Mouse (Mus musculus): Measurements from ENCODE around the gene Grik4. TPM values are rescaled to one million over a fixed set of nuclear protein-coding genes. Genes with fewer than 3 reads are reported as not detected.
A peak's percentile ranks its signal among the peaks of the same experiment; 100 is the strongest.

The Grik4 gene
- total and polyA plus RNA-seq, 2 experiments from 2014 or later, result 9.5 to 17.2 TPM

DNA sequence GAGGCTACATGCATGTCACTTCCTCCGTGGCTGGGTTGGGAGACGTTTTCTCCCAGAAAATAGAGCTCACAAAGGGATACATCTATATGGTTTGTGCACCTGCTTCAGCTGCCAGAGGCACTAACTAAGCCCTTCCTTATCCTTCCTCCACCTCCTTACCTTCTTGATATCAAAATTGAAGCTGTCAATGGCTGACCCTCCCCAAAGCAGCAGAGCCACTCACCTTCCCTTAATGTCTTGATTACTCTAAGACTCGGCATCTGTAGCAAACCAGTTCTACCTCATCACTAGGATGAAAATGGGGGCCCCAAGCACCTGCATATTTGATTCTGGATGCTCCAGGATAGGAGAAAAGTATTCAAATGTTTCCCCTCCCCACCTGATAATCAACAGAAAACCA is 135.1 kb downstream of the Grik4 start:
- Histone ChIP-seq H3K4me2 (ENCODE audit: low read depth, low read length, poor library complexity, severe bottlenecking) (no peak overlapping the region), H3K4me1 (ENCODE audit: insufficient read depth, low read length) (no peaks in the 10 kb centered on the region), H3K4me3 (ENCODE audit: low read depth, low read length) (no peak overlapping the region), H3K27me3 (ENCODE audit: insufficient read depth, low read length) (no peaks in the 10 kb centered on the region), H3K27ac (ENCODE audit: low read depth, low read length) (no peak overlapping the region), H3K9ac (replicated peaks; ENCODE audit: low read length, poor library complexity, severe bottlenecking) (no peak overlapping the region), H3K36me3 (ENCODE audit: insufficient read depth, low read length) (no peaks in the 10 kb centered on the region), H3K9me3 (ENCODE audit: low read length) (no peaks in the 10 kb centered on the region)
- TF ChIP-seq CTCF (IDR thresholded peaks at IDR 0.05), result no peak
- ATAC-seq (ENCODE audit: low FRiP score) (no peak), DNase-seq (ENCODE audit: low spot score) (no peak)
- 87% methylated on average over 3 of the region's 3 CpGs for whole genome bisulfite sequencing

DNA sequence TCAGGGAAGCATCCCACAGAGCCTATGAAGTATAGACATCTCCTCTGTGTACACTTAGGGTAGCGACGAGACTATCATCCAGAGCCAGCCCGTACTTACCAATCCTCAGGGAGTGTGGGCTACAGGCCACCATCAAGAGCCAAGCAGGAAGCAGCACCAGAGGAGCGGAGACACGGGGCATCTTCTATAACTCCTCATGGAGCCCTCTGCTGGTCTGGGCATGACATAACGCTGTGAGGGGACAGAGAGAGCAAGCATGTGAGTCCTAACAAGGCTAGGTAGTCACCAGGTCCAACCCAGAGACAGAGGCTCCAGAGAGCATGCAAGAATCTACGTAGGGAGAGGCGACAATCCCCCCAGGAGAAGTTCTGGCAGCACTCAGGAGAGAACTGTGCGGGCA is 135.9 kb downstream of the Grik4 start:
- Histone ChIP-seq H3K27ac (ENCODE audit: low read depth, low read length) (no peak overlapping the region), H3K9ac (replicated peaks; ENCODE audit: low read length, poor library complexity, severe bottlenecking) (no peak overlapping the region), H3K27me3 (ENCODE audit: insufficient read depth, low read length) (no peaks in the 10 kb centered on the region), H3K4me2 (ENCODE audit: low read depth, low read length, poor library complexity, severe bottlenecking) (no peak overlapping the region), H3K36me3 (ENCODE audit: insufficient read depth, low read length) (no peaks in the 10 kb centered on the region), H3K4me3 (ENCODE audit: low read depth, low read length) (no peak overlapping the region), H3K9me3 (ENCODE audit: low read length) (no peaks in the 10 kb centered on the region), H3K4me1 (ENCODE audit: insufficient read depth, low read length) (no peaks in the 10 kb centered on the region)
- no peak for DNase-seq (ENCODE audit: low spot score)
- TF ChIP-seq CTCF (IDR thresholded peaks at IDR 0.05), result 0 out of 2 replicates have a peak, but pooled peaks have one; percentile 16
- ATAC-seq (ENCODE audit: low FRiP score), result no peak
- 77% methylated on average over 9 of the region's 9 CpGs for WGBS

DNA sequence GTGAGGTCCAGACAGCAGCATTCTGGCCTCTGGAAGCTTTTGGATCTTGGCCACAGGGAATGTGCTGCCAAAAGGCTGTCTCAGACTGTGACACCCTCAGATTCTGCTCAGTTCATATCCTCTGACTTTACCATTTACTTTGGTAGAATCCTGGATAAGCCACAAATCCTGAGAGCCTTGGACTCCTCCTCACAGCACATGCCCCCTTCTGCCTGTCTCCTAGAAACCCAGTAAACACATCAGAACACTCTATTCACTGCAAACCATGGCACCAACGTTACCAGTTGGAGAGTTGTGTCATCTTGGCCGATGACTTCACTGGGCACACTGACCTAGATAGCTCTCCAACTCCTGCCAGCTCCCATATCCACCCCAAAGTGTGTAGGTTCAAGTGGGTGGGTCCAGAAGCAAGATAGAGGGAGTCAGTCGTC is 141.2 kb downstream of the Grik4 start:
- 58% methylated on average over 3 of the region's 3 CpGs for WGBS
- no peak for TF ChIP-seq CTCF (IDR thresholded peaks at IDR 0.05)
- no peak overlapping the region for H3K4me2 ChIP-seq (ENCODE audit: low read depth, low read length, poor library complexity, severe bottlenecking)
- no peaks in the 10 kb centered on the region for H3K36me3 ChIP-seq (ENCODE audit: insufficient read depth, low read length)
- no peak overlapping the region for H3K27ac ChIP-seq (ENCODE audit: low read depth, low read length)
- H3K4me1 ChIP-seq (ENCODE audit: insufficient read depth, low read length), result no peaks in the 10 kb centered on the region
- peak; percentile 79 for DNase-seq (ENCODE audit: low spot score)
- no peaks in the 10 kb centered on the region for H3K9me3 ChIP-seq (ENCODE audit: low read length)
- no peak overlapping the region for H3K9ac ChIP-seq (replicated peaks; ENCODE audit: low read length, poor library complexity, severe bottlenecking)
- H3K27me3 ChIP-seq (ENCODE audit: insufficient read depth, low read length), result no peaks in the 10 kb centered on the region
- ATAC-seq (ENCODE audit: low FRiP score), result peak; percentile 65
- H3K4me3 ChIP-seq (ENCODE audit: low read depth, low read length), result no peak overlapping the region

DNA sequence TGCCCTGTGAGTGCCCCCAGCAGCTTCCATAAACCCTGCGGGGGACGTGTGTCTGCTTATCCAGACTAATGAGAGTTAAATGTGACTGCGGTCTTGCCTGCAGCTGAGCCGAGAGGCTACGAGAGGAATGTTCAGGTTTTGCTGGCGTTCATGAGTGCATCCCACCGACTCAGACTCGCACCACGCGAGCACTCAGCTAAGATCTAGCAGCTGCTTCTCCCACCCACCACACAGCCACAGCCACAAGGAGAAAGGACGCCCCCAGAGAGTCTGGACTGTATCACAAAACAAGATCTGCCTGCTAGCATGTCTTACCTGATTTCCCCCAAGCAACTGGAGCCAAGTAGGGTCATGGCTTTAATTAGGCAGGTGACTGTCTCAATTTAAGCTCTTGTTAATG is 142.4 kb downstream of the Grik4 start:
- Histone ChIP-seq H3K36me3 (ENCODE audit: insufficient read depth, low read length) (no peaks in the 10 kb centered on the region), H3K9ac (replicated peaks; ENCODE audit: low read length, poor library complexity, severe bottlenecking) (no peak overlapping the region), H3K4me2 (ENCODE audit: low read depth, low read length, poor library complexity, severe bottlenecking) (no peak overlapping the region), H3K9me3 (ENCODE audit: low read length) (no peaks in the 10 kb centered on the region), H3K27ac (ENCODE audit: low read depth, low read length) (no peak overlapping the region), H3K27me3 (ENCODE audit: insufficient read depth, low read length) (no peaks in the 10 kb centered on the region), H3K4me1 (ENCODE audit: insufficient read depth, low read length) (no peaks in the 10 kb centered on the region), H3K4me3 (ENCODE audit: low read depth, low read length) (no peak overlapping the region)
- 80% methylated on average over 11 of the region's 11 CpGs for WGBS
- DNase-seq (ENCODE audit: low spot score), result no peak
- no peak for ATAC-seq (ENCODE audit: low FRiP score)
- TF ChIP-seq CTCF (IDR thresholded peaks at IDR 0.05), result no peak

DNA sequence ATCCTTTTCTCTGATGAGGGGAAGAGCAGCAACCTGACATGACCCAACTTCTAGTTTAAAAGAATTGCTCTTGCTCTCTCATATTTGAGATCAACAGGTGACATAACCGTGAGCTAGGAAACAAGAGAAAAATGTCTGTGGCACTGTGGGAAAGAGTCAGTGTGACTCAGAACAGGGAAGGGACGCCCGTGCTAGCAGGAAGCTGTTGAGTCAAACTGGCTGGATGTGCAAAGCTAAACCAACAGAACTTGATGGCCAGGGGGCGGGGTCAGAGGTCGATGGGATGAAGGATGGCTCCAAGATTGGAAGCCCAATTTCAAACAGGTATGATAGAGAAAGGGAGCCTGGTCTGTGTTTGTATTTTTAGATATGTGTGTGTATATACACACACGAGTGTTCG is 144.2 kb downstream of the Grik4 start:
- TF ChIP-seq CTCF (IDR thresholded peaks at IDR 0.05), result no peak
- Histone ChIP-seq H3K9me3 (ENCODE audit: low read length) (no peaks in the 10 kb centered on the region), H3K4me1 (ENCODE audit: insufficient read depth, low read length) (no peaks in the 10 kb centered on the region), H3K4me2 (ENCODE audit: low read depth, low read length, poor library complexity, severe bottlenecking) (no peak overlapping the region), H3K27me3 (ENCODE audit: insufficient read depth, low read length) (no peaks in the 10 kb centered on the region), H3K27ac (ENCODE audit: low read depth, low read length) (no peak overlapping the region), H3K9ac (replicated peaks; ENCODE audit: low read length, poor library complexity, severe bottlenecking) (no peak overlapping the region), H3K4me3 (ENCODE audit: low read depth, low read length) (no peak overlapping the region), H3K36me3 (ENCODE audit: insufficient read depth, low read length) (no peaks in the 10 kb centered on the region)
- ATAC-seq (ENCODE audit: low FRiP score), result no peak
- no peak for DNase-seq (ENCODE audit: low spot score)
- WGBS, result 91% methylated on average over 7 of the region's 7 CpGs

DNA sequence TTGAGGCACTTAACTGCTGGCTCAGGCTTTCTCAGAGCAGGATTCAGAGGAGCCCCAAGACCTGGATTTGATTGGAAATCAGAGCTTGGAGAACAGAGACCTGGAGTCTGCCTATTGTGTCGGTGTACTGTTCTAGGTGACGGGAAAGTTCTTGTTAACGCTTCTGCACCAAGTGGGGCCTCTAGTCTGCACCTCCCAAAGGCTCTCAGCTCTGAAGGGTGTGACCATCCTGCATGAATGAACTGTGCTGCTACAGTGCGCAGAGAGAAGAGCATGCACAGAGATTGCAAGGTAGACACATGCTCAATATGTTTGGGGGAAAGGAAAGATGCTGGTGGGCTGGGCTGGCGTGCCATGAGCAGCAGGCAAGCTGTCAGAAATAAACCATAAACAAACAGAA is 144.6 kb downstream of the Grik4 start:
- ATAC-seq (ENCODE audit: low FRiP score), result no peak
- H3K9ac ChIP-seq (replicated peaks; ENCODE audit: low read length, poor library complexity, severe bottlenecking), result no peak overlapping the region
- 90% methylated on average over 5 of the region's 5 CpGs for WGBS
- no peak overlapping the region for H3K4me2 ChIP-seq (ENCODE audit: low read depth, low read length, poor library complexity, severe bottlenecking)
- DNase-seq (ENCODE audit: low spot score), result no peak
- H3K27me3 ChIP-seq (ENCODE audit: insufficient read depth, low read length), result no peaks in the 10 kb centered on the region
- no peak for TF ChIP-seq CTCF (IDR thresholded peaks at IDR 0.05)
- H3K27ac ChIP-seq (ENCODE audit: low read depth, low read length), result no peak overlapping the region
- H3K36me3 ChIP-seq (ENCODE audit: insufficient read depth, low read length), result no peaks in the 10 kb centered on the region
- H3K9me3 ChIP-seq (ENCODE audit: low read length), result no peaks in the 10 kb centered on the region
- no peaks in the 10 kb centered on the region for H3K4me1 ChIP-seq (ENCODE audit: insufficient read depth, low read length)
- H3K4me3 ChIP-seq (ENCODE audit: low read depth, low read length), result no peak overlapping the region
